Mouse (Mus musculus): ENCODE data around the gene Glb1. TPM values are rescaled to one million over a fixed set of nuclear protein-coding genes. Genes with fewer than 3 reads are reported as not detected.

Glb1 gene
- polyA plus RNA-seq, 1 experiment from 2014 or later: 23.4 TPM

DNA sequence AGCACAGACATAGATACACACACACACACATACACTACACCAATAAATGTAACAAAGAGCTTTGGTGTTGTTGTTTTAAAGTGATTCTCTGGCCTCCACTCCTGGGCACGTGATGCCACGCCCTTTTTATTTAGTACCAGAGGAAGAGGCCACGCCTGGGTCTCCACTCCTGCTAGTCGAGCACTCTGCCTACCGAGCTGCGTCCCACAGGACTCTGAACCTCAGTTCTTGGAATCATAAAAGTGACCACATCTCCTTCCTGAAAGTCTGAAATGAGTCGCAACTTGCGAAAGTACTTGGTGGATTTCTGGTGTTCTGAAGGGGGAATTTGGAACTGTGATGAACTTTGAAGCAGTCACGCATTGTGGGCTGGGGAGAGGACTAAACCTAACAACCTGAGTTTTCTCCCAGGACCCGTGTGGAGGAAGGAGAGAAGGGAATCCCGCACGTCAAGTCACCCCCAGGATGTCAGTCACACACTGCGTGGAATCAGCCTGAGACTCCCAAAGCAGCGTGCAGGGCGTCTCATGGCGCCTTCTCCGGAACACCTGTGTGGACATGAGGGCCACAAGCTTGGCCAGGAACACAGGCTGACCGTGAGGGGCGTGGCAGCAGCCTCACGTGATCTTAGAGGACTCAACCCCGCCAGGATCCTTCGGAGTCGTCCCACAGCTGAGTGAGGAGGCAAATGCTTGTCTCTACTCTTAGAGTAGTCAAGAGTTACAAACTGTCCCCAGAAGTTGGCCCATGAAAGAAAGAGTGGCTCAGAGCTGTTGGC, 86.8 kb downstream of the Glb1 start:
- Histone ChIP-seq H3K27me3 (replicated peaks; ENCODE audit: control insufficient read depth, insufficient read depth, low read length) (no peaks in the 10 kb centered on the region), H3K4me3 (replicated peaks; ENCODE audit: low read length) (no peak overlapping the region), H3K9ac (replicated peaks; ENCODE audit: low read depth, low read length) (no peak overlapping the region), H3K4me2 (ENCODE audit: low read length) (no peak overlapping the region), H3K9me3 (ENCODE audit: control insufficient read depth, low read length) (no peaks in the 10 kb centered on the region), H3K27ac (ENCODE audit: low read length) (no peak overlapping the region), H3K4me1 (replicated peaks; ENCODE audit: control insufficient read depth, insufficient read depth, low read length) (no peaks in the 10 kb centered on the region), H3K36me3 (ENCODE audit: control insufficient read depth, insufficient read depth) (no peaks in the 10 kb centered on the region)
- 88% methylated on average over 23 of the region's 23 CpGs for WGBS
- ATAC-seq: no peak

DNA sequence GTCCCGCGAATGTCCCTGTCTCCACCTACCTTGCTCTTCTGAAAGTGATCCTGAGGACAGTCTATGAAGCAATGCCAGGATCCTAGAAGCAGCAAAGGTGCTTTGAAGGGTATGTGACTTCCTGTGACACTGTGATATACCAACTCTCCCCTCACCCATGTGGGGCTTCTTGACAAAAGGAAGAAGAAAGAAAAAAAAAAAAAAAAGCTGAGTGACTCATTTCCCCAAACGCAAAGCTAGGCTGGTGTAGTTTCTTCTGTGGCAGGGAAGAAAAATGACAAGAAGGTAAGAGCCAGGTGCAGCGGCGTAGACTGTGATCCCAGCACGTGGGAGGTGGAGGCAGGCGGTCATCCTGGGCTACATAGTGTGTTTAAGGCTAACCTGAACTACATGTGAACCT, 95.6 kb downstream of the Glb1 start:
- ATAC-seq: no peak
- no peaks in the 10 kb centered on the region for H3K9me3 ChIP-seq (ENCODE audit: control insufficient read depth, low read length)
- no peaks in the 10 kb centered on the region for H3K27me3 ChIP-seq (replicated peaks; ENCODE audit: control insufficient read depth, insufficient read depth, low read length)
- H3K4me1 ChIP-seq (replicated peaks; ENCODE audit: control insufficient read depth, insufficient read depth, low read length): no peaks in the 10 kb centered on the region
- WGBS: 83% methylated on average over 7 of the region's 7 CpGs
- H3K4me3 ChIP-seq (replicated peaks; ENCODE audit: low read length): no peak overlapping the region
- no peaks in the 10 kb centered on the region for H3K36me3 ChIP-seq (ENCODE audit: control insufficient read depth, insufficient read depth)
- H3K4me2 ChIP-seq (ENCODE audit: low read length): no peak overlapping the region
- H3K27ac ChIP-seq (ENCODE audit: low read length): no peak overlapping the region
- no peak overlapping the region for H3K9ac ChIP-seq (replicated peaks; ENCODE audit: low read depth, low read length)

DNA sequence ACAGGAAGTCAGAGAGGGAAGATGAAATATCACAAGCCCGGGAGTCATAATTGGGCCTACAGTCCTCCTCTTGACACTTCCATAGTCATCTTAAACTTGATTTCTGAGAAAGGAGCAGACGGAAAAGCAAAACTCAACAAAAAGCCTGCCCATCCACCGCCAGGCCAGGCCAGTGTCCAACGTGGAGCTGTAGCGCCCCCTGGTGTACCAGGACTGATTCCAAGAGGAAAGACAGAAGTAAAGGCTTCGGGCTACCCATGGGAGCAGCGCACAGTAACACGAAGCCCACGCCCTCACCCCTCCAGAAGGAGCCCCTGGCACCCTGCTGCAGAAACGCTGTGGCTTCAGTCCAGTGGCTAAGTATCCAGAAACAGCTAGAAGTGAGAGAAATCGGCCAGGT, 97.3 kb downstream of the Glb1 start:
- no peak overlapping the region for H3K4me3 ChIP-seq (replicated peaks; ENCODE audit: low read length)
- H3K4me1 ChIP-seq (replicated peaks; ENCODE audit: control insufficient read depth, insufficient read depth, low read length): no peaks in the 10 kb centered on the region
- ATAC-seq: no peak
- H3K9me3 ChIP-seq (ENCODE audit: control insufficient read depth, low read length): no peaks in the 10 kb centered on the region
- 11% methylated on average over 11 of the region's 11 CpGs for WGBS
- no peak overlapping the region for H3K9ac ChIP-seq (replicated peaks; ENCODE audit: low read depth, low read length)
- H3K36me3 ChIP-seq (ENCODE audit: control insufficient read depth, insufficient read depth): no peaks in the 10 kb centered on the region
- no peaks in the 10 kb centered on the region for H3K27me3 ChIP-seq (replicated peaks; ENCODE audit: control insufficient read depth, insufficient read depth, low read length)
- no peak overlapping the region for H3K27ac ChIP-seq (ENCODE audit: low read length)
- H3K4me2 ChIP-seq (ENCODE audit: low read length): no peak overlapping the region

DNA sequence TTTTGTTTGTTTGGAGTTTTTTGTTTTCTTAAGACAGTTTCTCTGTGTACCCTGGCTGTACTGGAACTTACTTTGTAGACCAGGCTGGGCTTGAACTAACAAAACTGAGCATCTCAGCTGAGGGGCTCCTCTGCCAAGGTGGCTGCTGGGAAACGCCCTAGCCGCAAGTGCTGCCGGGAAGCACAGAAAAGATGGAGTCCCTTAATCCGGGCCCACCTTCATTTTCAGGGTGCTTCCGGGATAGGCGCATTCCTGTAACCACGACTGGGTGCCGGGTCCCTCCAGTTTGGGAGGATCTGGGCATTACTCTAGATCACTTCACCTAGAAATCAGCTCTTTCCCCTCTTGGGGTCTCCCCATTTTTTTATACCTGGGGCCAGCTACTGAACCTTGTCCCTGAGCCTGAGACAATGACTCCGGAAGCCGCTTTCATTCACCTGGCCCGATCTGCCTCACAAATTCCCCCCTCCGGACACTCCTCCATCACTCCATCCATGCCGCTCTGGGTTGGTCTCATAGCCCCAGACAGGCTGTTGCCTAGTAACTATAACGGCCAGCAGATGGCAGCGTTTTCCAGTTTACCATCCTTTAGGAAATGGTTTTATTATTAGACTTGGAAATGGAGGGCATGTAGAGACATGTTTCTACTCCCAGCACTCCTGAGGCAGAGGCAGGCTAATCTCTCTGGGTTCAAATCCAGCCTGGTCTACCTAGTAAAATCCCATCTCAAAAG, 99.1 kb downstream of the Glb1 start:
- Histone ChIP-seq H3K27ac (ENCODE audit: low read length) (no peak overlapping the region), H3K9me3 (ENCODE audit: control insufficient read depth, low read length) (no peaks in the 10 kb centered on the region), H3K27me3 (replicated peaks; ENCODE audit: control insufficient read depth, insufficient read depth, low read length) (no peaks in the 10 kb centered on the region), H3K4me2 (ENCODE audit: low read length) (no peak overlapping the region), H3K4me3 (replicated peaks; ENCODE audit: low read length) (no peak overlapping the region), H3K4me1 (replicated peaks; ENCODE audit: control insufficient read depth, insufficient read depth, low read length) (no peaks in the 10 kb centered on the region), H3K36me3 (ENCODE audit: control insufficient read depth, insufficient read depth) (no peaks in the 10 kb centered on the region), H3K9ac (replicated peaks; ENCODE audit: low read depth, low read length) (no peak overlapping the region)
- 25% methylated on average over 15 of the region's 15 CpGs for WGBS
- no peak for ATAC-seq

DNA sequence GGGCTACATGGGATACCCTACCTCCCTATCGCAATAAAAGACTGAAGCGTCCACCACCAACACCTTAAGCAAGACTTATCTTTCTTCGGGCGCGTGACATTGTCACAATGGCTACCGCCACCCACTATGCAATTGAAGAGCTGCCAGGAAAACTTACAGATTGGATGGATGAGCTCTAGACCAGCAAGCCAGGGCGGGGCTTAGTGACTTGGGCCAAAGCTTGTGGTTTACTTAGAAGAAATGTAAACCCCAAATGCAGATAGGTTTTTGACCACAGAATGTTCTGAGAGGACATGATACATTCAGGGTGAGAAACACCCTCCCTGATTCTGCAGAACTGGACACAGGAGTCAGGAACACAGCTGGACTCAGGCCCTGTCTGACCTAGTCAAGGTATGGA, 100.2 kb downstream of the Glb1 start:
- no peak overlapping the region for H3K4me2 ChIP-seq (ENCODE audit: low read length)
- no peaks in the 10 kb centered on the region for H3K4me1 ChIP-seq (replicated peaks; ENCODE audit: control insufficient read depth, insufficient read depth, low read length)
- no peaks in the 10 kb centered on the region for H3K27me3 ChIP-seq (replicated peaks; ENCODE audit: control insufficient read depth, insufficient read depth, low read length)
- no peak overlapping the region for H3K27ac ChIP-seq (ENCODE audit: low read length)
- H3K4me3 ChIP-seq (replicated peaks; ENCODE audit: low read length): no peak overlapping the region
- H3K36me3 ChIP-seq (ENCODE audit: control insufficient read depth, insufficient read depth): no peaks in the 10 kb centered on the region
- H3K9me3 ChIP-seq (ENCODE audit: control insufficient read depth, low read length): no peaks in the 10 kb centered on the region
- H3K9ac ChIP-seq (replicated peaks; ENCODE audit: low read depth, low read length): no peak overlapping the region
- WGBS: 95% methylated on average over 7 of the region's 7 CpGs
- ATAC-seq: no peak

GRCm38 (mm10) chr9:114501913-114502312, 101.0 kb downstream of the Glb1 start:
- Histone ChIP-seq H3K36me3 (ENCODE audit: control insufficient read depth, insufficient read depth) (no peaks in the 10 kb centered on the region), H3K27ac (ENCODE audit: low read length) (no peak overlapping the region), H3K4me2 (ENCODE audit: low read length) (no peak overlapping the region), H3K9ac (replicated peaks; ENCODE audit: low read depth, low read length) (no peak overlapping the region), H3K4me3 (replicated peaks; ENCODE audit: low read length) (no peak overlapping the region), H3K27me3 (replicated peaks; ENCODE audit: control insufficient read depth, insufficient read depth, low read length) (no peaks in the 10 kb centered on the region), H3K4me1 (replicated peaks; ENCODE audit: control insufficient read depth, insufficient read depth, low read length) (no peaks in the 10 kb centered on the region), H3K9me3 (ENCODE audit: control insufficient read depth, low read length) (no peaks in the 10 kb centered on the region)
- 97% methylated on average over 11 of the region's 11 CpGs for WGBS
- no peak for ATAC-seq

GRCm38 (mm10) chr9:114502711-114503427, 102.0 kb downstream of the Glb1 start:
- no peak overlapping the region for H3K27ac ChIP-seq (ENCODE audit: low read length)
- no peak overlapping the region for H3K9ac ChIP-seq (replicated peaks; ENCODE audit: low read depth, low read length)
- no peak overlapping the region for H3K4me3 ChIP-seq (replicated peaks; ENCODE audit: low read length)
- H3K27me3 ChIP-seq (replicated peaks; ENCODE audit: control insufficient read depth, insufficient read depth, low read length): no peaks in the 10 kb centered on the region
- ATAC-seq: no peak
- no peaks in the 10 kb centered on the region for H3K36me3 ChIP-seq (ENCODE audit: control insufficient read depth, insufficient read depth)
- WGBS: 71% methylated on average over 15 of the region's 15 CpGs
- H3K4me1 ChIP-seq (replicated peaks; ENCODE audit: control insufficient read depth, insufficient read depth, low read length): no peaks in the 10 kb centered on the region
- no peaks in the 10 kb centered on the region for H3K9me3 ChIP-seq (ENCODE audit: control insufficient read depth, low read length)
- H3K4me2 ChIP-seq (ENCODE audit: low read length): no peak overlapping the region

DNA sequence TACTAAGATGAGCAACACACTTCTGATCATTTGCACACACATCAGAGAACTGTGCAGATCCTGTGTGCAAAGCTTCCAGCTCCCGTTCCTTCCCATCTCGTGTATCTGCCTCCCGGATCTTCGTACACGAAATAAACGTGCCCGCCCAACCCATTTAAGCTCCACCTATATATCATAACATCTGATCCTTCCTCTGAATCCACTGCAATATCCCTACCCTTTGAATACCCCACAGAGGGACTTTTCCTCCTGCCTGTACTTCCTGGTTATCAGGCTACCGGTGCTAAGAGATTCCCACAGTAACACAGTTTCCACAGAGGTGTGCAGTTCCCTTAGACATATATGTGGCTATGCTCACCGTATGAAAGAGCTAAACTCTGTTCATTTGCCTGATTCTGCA, 103.9 kb downstream of the Glb1 start, which contains the start of gene Ccr4:
Gene Ccr4, minus strand, starts transcription at position 101 of the 400 bp plus-strand sequence.
- no peak for ATAC-seq
- Histone ChIP-seq H3K36me3 (ENCODE audit: control insufficient read depth, insufficient read depth) (no peaks in the 10 kb centered on the region), H3K27ac (ENCODE audit: low read length) (no peak within 1 kb of the TSS), H3K27me3 (replicated peaks; ENCODE audit: control insufficient read depth, insufficient read depth, low read length) (no peaks in the 10 kb centered on the region), H3K4me1 (replicated peaks; ENCODE audit: control insufficient read depth, insufficient read depth, low read length) (no peaks in the 10 kb centered on the region), H3K9ac (replicated peaks; ENCODE audit: low read depth, low read length) (no peak within 1 kb of the TSS), H3K9me3 (ENCODE audit: control insufficient read depth, low read length) (no peaks in the 10 kb centered on the region), H3K4me3 (replicated peaks; ENCODE audit: low read length) (no peak within 1 kb of the TSS), H3K4me2 (ENCODE audit: low read length) (no peak within 1 kb of the TSS)
- WGBS: 91% methylated on average over 9 of the region's 9 CpGs

DNA sequence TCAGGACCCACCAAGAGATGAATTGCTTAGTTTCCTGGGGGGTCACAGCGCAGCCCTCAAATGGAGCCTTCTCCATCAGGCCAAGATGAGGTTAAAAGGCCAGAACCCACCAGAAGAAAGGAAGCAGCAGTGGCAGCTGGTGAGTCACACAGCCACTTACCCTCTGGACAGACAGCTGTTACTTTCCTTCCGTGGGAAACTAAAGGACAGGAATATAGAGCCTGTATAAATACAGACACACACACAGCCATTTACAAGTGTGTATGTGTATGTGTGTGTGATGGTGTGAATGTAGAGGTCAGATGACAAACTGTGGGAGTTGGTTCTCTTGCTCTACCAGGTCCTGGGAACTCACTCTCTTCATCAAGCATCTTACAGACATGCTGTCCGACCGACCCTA, 105.7 kb downstream of the Glb1 start:
- Histone ChIP-seq H3K9me3 (ENCODE audit: control insufficient read depth, low read length) (no peaks in the 10 kb centered on the region), H3K9ac (replicated peaks; ENCODE audit: low read depth, low read length) (no peak overlapping the region), H3K27me3 (replicated peaks; ENCODE audit: control insufficient read depth, insufficient read depth, low read length) (no peaks in the 10 kb centered on the region), H3K4me1 (replicated peaks; ENCODE audit: control insufficient read depth, insufficient read depth, low read length) (no peaks in the 10 kb centered on the region), H3K4me2 (ENCODE audit: low read length) (no peak overlapping the region), H3K36me3 (ENCODE audit: control insufficient read depth, insufficient read depth) (no peaks in the 10 kb centered on the region), H3K27ac (ENCODE audit: low read length) (no peak overlapping the region), H3K4me3 (replicated peaks; ENCODE audit: low read length) (no peak overlapping the region)
- 82% methylated on average over 4 of the region's 4 CpGs for WGBS
- no peak for ATAC-seq
